Mouse (Mus musculus): ENCODE results near the gene Gstt1.

DNA sequence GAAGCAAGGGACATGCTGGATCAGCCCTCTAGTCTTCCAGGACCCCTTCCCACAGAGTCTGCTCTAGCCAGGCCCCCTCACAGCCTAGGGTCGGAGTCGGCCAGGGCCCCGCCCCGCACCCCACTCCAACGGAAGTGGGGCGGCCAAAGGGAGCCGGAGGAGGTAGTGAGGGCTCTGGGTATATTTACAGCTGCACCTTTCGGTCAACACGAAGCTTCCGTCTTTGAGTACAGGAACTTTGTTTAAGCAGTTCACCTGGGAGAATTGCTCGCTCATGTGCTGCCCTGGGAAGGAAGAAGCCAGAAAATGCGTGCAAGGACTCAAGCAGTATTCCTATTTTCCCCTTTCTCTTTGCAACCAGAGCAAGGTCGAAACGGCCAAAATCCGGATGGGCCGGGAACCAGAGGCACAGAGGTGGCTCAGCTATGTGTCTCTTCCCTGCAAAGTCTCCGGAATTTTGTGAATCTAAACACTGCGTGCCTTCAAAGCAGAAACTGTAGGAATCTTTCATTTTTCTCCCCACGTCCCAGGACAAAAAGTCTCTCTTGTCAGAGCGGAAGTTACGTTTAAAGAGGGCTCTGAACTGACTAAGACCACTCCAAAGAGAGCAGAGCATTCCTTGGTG lies 35.2 kb upstream of the Gstt1 start:
- TF ChIP-seq POLR2A (IDR thresholded peaks at IDR 0.05; ENCODE audit: control insufficient read depth in 1 of 2, insufficient read depth in 1 of 2, low read depth in 1 of 2, low read length in 2 of 2, poor library complexity in 1 of 2) (no peak), EP300 (IDR thresholded peaks at IDR 0.05; ENCODE audit: low read depth in 1 of 2, low read length in 2 of 2) (no peak), CHD1 (IDR thresholded peaks at IDR 0.05; ENCODE audit: low read depth, low read length) (no peak), CTCF (IDR thresholded peaks at IDR 0.05 in 2 of 3, conservative IDR thresholded peaks at IDR 0.05 in 1 of 3; ENCODE audit: control insufficient read depth in 1 of 3, insufficient read depth in 1 of 3, low read depth in 2 of 3, low read length in 3 of 3, poor library complexity in 1 of 3, severe bottlenecking in 1 of 3) (no peak), MEF2A (IDR thresholded peaks at IDR 0.05; ENCODE audit: extremely low read depth, insufficient replicate concordance, low read depth, low read length, poor library complexity, severe bottlenecking) (no peak), MAX (IDR thresholded peaks at IDR 0.05; ENCODE audit: low read length) (no peak), USF1 (IDR thresholded peaks at IDR 0.05; ENCODE audit: low read depth, low read length) (no peak), ZKSCAN1 (IDR thresholded peaks at IDR 0.05; ENCODE audit: low read depth, low read length) (no peak)

Measured in MEL (cell line).